Mouse (Mus musculus): ENCODE measurements at regions not wholly inside any gene's neighbourhood (a gene's known extent, or its start where the extent isn't known, plus 50 kb on each side); places are given as distances from the start of the nearest gene placed in this dataset.

DNA sequence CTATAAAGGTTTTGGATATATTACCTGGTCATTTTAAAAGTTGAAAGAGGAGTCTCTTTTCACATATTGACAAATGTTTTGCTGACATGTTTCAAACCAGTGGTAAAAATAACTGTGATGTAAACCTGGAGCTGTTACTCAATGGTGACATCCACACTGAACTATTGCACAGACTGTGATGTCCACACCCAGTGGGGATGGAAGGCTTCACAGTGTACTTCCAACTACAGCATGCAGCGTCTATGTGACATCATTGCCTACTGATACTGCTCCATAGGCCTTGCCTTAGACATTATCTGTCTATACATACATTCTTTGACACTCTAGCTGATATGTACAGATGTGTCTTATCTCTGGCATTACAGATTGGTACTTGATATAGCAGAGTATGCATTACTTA lies 120.1 kb upstream of the Rbms1 start:
- DNase-seq (ENCODE audit: low read depth), result no peak

DNA sequence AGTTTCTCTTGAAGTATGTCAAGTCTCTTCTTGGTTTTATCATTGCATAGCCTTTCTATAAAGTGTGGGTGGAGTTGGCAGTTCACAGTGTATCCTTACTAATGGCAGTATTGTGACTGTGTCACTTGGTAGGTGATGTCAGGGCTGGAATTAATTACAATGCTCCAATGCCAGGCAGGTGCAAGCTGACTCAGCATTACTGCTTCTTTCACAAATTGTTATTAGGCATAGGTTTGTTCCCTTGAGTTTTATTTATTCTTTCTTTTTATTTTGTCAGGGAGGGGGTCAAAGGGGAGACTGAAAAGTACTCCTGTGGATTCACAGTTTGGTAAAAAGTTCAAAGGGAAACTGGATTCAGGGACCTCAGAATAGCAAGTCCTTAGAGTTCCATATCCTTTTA lies 119.6 kb upstream of the Rbms1 start:
- DNase-seq (ENCODE audit: low read depth), result no peak

DNA sequence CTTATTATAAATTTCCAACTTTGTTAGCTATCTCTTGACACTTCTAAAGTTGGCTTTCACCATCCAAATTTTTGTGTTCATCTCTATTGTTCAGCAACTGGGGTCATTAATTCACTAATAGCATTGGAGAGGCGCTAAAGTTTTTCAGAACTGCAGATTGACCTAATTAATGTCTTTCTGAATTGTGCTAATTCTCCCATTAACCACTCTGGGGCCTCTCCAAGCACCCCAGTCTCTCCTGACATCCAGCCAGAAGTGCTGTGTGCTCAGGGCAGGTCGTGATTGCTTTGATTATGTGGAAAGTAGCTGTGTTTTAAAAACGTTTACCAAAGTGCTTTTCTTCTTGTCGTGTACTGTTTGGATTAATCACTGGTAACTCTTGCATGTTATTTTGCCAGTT lies 117.0 kb upstream of the Rbms1 start:
- DNase-seq (ENCODE audit: low read depth), result no peak

DNA sequence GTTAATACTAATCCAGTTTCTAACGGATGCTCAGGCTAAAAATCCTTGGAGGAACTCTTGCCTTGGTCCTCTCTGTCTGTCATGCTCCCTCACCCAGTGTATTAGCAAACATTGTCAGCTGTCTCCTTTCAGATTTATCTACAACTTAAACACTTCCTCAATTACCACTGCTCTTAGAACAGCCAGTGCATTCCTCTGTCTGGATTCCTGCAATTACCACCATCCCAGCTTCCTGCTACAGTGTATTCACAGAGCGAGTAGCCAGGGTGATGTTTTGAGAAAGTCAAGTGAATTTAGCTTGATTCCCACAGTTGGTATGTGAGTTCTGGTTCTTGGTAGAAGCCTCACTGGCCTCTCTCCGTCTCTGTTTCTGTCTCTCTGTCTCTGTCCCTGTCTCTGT lies 108.0 kb upstream of the Rbms1 start:
- no peak for DNase-seq (ENCODE audit: low read depth)

DNA sequence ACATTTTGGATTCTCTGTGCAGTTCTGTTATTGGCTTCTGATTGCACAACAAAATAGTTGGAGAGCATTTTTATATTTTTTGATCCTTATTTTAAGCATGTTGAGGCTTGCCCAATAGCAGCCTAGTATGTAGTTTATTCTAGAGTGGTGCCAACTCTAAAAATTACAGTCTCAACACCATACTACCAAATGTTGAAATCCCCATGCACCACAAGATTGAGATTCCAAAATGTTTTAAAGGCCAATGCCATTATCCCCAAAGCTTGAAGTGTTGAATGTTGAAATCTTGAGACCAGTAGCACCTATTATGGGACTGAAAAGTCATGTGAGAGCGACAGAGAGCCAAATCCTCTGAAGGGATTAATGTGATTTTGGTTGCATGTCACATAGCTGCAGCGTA lies 104.9 kb upstream of the Rbms1 start:
- DNase-seq (ENCODE audit: low read depth), result no peak

DNA sequence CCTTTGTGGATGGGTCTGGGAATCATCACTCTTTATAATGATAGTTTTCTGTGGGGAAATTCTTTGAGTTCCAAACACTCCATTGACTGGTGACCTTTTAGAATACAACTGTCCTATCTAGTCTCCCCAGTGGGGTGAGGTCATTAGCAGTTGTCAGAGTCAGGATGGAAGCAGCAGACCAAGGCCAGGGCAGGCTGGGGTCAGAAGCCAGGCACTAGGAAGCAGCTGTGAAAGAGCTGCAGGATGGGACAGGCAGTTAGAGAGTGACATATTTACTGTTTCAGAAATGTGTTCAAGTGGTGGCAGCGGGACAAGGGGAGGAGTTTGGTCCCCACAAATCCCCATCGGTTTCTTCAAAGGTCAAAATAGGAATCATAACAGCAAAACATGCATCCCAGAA lies 99.1 kb upstream of the Rbms1 start:
- DNase-seq (ENCODE audit: low read depth), result no peak

DNA sequence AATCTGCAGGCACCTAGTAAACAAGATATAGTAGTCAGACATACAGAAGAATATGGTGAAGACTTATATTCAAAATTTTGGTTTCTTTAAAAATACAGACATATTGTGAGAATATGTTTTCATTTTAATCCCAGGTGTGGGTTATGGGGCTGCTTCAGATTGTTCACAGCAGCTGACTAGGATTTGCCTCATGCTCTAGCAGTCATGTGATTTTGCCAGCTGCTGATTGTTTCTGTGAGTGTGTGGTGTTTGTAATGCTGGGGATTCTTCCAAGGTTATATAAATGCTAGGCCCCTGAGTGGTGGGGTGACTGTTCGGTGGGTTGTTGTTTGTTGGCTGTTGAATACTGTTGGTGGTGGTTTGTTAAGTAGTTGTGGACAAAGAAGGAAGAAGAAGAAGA lies 97.9 kb upstream of the Rbms1 start:
- no peak for DNase-seq (ENCODE audit: low read depth)

DNA sequence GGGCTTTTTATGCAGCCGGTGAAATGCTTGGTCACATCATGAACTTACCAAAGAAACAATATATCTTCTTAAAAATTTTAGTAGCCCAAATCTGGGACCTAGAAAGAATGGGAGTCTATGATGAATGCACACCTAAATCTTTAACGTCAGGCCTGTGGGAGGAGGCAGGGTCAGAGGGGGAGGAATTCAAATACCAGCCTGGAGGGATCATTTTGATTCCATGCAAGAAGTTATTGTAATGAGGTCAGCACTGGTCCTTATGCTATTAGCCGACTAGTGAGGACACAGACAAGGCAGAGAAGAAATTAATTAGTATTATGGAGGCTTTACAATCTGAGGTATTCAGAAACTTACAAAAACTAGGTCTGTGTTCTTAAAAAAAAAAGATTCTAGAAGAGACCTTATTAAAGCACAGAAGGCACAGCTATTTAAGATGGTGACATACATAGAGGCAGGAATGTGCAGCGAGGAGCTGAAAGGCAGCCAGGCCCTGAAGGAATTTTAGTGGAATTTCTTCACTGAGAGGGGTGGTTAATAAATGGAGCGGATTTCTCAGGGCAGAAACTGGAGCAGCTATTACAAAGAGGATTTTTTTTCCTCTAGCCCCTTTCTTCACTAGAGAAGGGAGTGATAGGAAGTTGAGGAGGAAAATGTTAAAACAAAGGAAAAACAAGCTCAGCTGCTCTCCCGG lies 95.7 kb upstream of the Rbms1 start:
- no peak for DNase-seq (ENCODE audit: low read depth)

DNA sequence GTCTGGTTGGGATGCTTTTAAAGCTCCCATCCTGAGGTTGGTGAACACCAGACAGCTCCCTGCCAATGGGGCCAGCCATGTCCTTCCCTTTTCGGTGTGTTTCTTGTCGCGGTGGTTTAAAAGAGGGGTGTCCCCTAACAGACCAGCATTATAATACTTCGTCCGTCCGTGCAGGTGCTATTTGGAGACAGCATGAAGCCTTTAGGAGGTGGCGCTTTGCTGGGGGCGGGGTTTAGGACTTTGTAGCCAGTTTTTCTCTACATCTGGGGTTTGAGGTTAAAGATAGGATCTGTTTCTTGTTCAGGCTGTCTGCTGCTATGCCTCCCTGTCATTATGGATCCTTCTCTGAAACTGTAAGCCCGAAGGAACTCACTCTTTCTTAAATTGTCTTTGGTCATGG lies 89.3 kb upstream of the Rbms1 start:
- no peak for DNase-seq (ENCODE audit: low read depth)

DNA sequence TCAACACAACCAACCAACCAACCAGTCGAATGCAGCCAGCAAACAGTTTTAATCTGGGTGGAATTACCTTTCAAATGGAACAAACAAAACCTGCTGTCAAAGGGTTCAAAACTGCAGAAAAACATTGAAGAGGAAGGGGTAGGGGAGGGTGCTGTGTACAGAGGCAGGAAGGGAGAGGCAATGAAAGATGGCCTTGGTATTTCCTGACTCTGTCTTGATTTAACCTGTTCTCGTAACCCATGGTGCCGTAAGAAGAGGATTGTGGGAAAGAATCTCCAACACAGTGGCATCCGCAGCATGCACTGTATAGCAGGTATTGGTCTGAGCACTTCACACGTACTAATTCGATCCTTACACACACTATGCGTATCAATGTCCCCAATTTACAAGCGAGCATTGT lies 88.8 kb upstream of the Rbms1 start:
- no peak for DNase-seq (ENCODE audit: low read depth)

DNA sequence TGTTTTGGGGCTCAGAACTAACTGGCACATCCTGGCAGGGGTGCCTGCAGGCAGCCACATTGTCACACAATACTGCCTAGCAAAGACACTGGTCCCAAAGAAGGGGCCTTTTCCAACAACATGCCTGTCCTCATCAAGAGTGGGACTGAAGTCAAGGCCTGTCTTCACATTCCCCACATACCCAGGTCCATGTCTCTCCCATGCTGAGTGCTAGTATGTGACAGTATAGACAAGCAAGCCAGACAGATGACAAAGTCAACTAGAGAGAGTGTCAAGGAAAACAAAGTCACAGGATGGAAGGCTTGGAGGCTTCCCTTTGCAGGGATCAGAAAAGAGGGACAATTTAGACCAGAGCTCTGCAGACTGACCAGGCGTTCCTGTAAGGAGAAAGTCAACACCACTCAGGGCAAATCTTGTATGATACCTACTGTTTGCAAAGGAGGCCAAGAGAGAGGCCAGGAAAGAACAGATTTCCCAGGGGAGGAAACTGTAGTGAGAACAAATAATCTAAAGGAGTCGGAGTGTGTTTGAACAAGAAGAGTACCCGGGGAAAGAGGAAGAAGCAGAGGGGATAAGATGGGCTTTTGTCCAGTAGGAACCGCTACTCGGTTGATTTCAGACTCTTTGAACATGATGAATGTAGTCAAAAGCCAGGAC lies 83.2 kb upstream of the Rbms1 start:
- DNase-seq (ENCODE audit: low read depth), result no peak

DNA sequence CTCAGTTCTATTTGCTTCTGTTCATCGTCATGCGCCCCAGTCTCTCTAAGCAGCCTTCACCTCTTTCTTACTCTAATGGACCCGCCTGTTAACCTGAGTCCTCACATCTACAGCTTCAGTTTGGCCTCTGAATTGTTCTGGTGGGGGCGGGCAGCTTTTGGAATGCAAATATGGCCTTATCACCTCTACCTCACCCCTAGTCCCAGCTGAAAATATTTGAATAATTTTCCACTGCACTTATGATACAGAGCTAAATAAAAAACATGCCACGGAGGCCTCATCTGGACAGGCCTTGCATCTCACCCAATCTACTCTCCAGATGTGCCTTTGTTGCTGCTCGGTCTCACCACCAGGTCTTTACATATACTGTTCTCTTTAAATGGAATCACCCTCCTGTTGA lies 82.5 kb upstream of the Rbms1 start:
- no peak for DNase-seq (ENCODE audit: low read depth)

DNA sequence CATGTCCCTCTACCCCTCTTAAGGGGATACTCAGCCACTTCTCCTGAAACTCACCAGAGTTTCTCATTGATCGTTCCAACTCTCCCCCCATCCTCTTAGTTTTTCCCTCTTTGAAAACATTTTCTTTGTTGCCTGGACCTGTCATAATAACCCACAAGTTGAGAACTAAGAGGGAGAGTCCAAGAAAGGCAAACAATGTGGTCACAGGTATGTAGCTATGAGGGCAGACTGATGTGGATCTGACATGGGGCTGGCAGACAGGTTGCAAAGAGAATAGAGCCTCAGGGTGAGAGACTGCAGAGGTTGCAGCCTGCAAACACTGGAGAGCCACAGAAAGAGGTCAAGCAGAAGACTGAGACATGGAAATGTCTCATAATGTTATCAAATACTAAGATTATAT lies 69.9 kb upstream of the Rbms1 start:
- DNase-seq (ENCODE audit: low read depth), result no peak

DNA sequence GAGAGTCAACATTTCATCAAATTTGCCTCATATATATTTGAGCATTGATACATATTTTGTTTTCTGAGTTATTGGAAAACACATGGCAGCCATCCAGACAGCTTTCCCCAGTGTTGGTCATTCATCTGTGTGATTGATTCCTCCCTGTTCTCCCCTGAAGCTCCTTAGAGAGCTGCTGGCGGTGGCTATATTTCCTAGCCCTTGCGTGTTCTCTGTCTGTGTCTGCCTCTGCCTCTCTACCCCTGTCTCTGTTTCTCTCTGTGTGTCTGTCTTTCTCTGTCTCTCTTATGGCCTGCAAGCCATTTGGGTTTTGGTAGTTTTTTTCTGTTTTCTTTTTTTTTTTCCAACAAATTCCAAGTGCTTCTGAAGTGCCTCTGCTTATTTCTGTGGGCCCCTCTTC lies 66.7 kb upstream of the Rbms1 start:
- no peak for DNase-seq (ENCODE audit: low read depth)

DNA sequence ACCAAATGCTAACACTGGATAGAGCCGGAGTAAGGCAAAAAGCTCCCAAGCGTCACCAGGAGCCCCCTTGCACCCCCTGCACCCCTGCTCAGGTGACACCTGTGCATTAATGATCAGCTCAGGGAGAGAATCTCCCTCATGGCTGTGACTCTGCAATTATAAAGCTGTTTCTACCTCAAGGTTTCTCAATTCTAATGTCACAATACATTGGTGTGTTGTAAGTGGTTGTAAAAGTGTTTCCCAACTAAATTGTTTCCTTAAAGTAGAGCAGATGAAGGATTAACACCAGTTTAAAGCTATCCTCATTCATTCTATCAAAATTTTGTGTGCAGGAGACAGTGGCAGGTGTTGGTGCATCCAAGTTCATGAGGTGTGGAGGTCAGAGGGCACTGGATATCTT lies 65.6 kb upstream of the Rbms1 start:
- no peak for DNase-seq (ENCODE audit: low read depth)

DNA sequence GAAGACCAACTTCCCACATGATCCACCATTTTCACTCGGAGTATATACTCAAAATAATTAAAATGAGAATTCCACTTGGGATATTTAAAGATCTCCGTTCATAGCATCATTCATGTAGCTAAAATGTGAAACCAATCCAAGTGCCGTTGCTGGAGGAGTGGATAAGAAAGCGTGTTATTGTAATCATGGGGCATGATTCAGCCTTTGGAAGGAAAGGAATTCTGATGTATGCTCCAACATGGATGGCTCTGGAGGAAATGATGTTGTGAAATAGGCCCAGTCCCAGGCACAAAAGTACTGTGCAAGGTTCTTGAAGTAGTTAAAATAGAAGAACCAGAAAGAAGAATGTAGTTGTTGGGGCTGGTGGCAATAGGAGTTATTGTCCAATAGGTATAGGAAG lies 64.7 kb upstream of the Rbms1 start:
- no peak for DNase-seq (ENCODE audit: low read depth)

DNA sequence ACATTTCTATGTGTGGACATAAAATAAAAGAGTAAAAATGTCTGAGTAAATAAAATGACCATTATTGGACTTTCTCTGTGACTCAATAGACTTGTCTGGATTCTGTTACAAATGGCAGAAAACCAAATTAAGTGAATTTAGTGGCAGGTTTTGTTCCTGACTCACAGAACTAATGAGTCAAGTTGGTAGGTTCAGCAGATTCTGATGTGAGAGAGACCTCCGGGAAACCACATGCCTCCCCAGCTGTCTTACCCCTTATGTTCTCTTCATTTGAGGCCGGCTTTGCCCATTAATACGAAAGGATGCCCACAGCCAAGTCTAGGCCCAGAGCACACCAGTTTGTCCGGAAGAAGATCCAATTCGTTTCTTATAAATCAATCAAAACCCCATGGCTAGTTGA lies 59.4 kb upstream of the Rbms1 start:
- DNase-seq (ENCODE audit: low read depth), result no peak

DNA sequence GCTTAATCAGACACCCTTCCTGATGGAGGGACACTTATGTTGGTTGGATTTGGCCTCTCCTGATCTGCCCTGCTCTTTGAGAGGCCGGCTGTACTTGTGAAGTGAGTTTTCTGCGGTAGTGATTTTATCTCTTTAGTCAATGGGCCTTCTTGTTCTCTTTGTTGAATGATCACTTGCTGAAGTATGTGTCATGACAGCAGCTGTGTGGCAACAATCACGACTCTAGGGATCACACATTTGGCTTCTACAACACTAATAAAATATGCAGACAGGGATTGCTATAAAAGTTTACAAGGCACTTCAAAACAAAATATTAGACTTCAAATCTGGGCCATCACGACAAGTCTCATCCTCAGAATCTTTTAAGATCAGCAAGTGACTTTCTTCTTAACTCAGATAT lies 57.8 kb upstream of the Rbms1 start:
- DNase-seq (ENCODE audit: low read depth), result no peak

DNA sequence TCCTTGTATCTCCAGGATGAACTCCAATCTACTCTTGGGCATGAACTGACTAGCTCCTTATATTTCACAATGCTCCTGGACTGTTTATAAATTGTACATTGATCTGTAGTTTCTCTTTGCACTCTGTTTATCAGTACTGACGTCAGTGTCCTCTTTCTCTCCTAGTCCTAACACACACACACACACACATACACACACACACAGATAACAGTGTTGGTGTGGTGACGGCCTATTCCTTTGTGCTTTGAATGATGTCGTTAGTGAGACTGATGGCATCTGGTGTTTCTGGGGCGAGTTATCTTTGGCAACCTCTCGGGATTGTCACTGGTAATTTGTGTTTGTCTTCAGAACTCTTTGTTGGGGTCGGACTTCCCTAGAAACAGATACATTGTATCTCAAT lies 50.0 kb upstream of the Rbms1 start:
- DNase-seq (ENCODE audit: low read depth), result no peak

Data from c-Kit-positive CD71-positive TER-119-negative erythroid progenitor cells, embryonic 14.5 days (primary cell).